Mouse (Mus musculus) liver, adult 10 weeks (tissue): ENCODE results near the gene Sh2d7. TPM values are rescaled to one million over a fixed set of nuclear protein-coding genes. Genes with fewer than 3 reads are reported as not detected.

Experiments
- polyA plus RNA-seq: library from polyadenylated mRNA; stranded (reverse); fragments of 350-450 nt; fragmentation: Illumina TruSeq; extraction: RNeasy Lipid Tissue Mini Kit (QIAGEN cat#74804); gene quantifications from one replicate; pipeline ENCODE4 v1.2.3, GENCODE M21; 2014; ENCODE audit warnings: low read depth, low replicate concordance

Sh2d7 gene
- not detected for polyA plus RNA-seq

GRCm38 (mm10) chr9:54538684-54539083 is at the start of gene Sh2d7:
Gene Sh2d7 (plus strand): TSS chr9:54538984.

GRCm38 (mm10) chr9:54501453-54502110 is 37.2 kb upstream of the Sh2d7 start, which contains the start of gene Dmxl2:
Gene Dmxl2 (minus strand): TSS chr9:54501626.

GRCm38 (mm10) chr9:54559771-54560471 is 21.1 kb downstream of the Sh2d7 start, which contains the start of gene Cib2:
Gene Cib2 (minus strand): TSS chr9:54560218.

GRCm38 (mm10) chr9:54586199-54587061 is 47.6 kb downstream of the Sh2d7 start, which contains the start of gene Idh3a:
Gene Idh3a (plus strand): TSS chr9:54586334.

Other genes starting within 250 kb of the Sh2d7 start
- gene Dmxl2, start 37.4 kb upstream of the Sh2d7 start, polyA plus RNA-seq, result 23.7 TPM
- 1.8 TPM for gene Cib2, start 21.2 kb downstream of the Sh2d7 start, polyA plus RNA-seq
- gene Idh3a, start 47.4 kb downstream of the Sh2d7 start, polyA plus RNA-seq, result 83.3 TPM
- not detected for gene Acsbg1, start 122.9 kb downstream of the Sh2d7 start, polyA plus RNA-seq
- 3.3 TPM for gene Dnaja4, start 159.9 kb downstream of the Sh2d7 start, polyA plus RNA-seq
- 87.3 TPM for gene Wdr61, start 195.5 kb downstream of the Sh2d7 start, polyA plus RNA-seq
- not detected for gene Crabp1, start 225.8 kb downstream of the Sh2d7 start, polyA plus RNA-seq